8 mouse cellular contexts compared by ENCODE assay signal in the genomic region with DNA sequence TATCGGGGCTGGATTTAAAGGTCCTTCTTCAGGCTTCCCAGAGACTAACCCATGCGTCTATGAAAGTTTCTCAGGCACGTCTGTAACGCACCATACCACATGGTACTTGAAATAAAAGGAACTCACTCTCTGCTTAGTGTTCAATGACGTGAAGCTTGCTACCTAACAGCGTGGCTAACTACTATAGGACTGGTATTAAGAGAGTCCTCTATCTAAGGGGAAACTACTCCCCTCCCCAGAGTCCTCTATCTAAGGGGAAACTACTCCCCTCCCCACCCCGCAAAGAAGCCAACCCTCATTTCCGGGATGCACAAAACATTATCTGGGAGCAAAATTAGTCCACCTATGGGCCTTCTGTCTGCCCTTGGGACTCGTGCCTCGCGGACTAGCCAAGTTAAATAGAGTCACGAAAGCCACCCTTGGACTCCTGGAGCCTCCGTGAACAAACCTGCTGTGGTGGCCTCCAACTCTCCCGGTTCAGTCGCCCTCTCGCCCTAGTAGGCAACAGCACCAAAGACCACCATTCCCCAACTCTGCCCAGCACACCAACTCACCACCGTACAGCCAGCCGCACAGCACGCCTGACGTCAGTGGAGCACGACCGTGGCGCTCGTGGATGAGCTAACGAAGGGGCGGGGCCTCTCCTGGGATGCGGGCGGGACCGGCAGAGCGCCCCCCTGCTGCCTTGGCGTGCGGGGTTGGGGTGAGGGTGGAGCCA. TPM values are rescaled to one million over a fixed set of nuclear protein-coding genes. Genes with fewer than 3 reads are reported as not detected.
A peak's percentile ranks its signal among the peaks of the same experiment; 100 is the strongest.
DNase-seq lines count a peak whose midpoint lies in the region; ATAC-seq lines count a peak whose summit lies in the region.

A gene (minus strand): TSS at position 599 of the 718 bp plus-strand sequence.

- peak; percentile 95 for ATAC-seq in erythroid progenitor cell, adult 5-6 weeks (replicated peaks; ENCODE audit: low FRiP score, poor library complexity, severe bottlenecking)
- ATAC-seq in heart, embryonic 13.5 days (ENCODE audit: extremely low read depth, insufficient number of reproducible peaks, low FRiP score, low TSS enrichment) = peak; percentile 98
- ATAC-seq in liver, embryonic 12.5 days = peak; percentile 98
- peak; percentile 96 for ATAC-seq in stomach, embryonic 15.5 days (ENCODE audit: insufficient read depth, low FRiP score, low read depth)

- H3K9me3 ChIP-seq in heart, embryonic 13.5 days = no peaks in the 10 kb centered on the region
- no peaks in the 10 kb centered on the region for H3K9me3 ChIP-seq in liver, embryonic 12.5 days (replicated peaks)
- H3K9me3 ChIP-seq in stomach, embryonic 15.5 days = no peaks in the 10 kb centered on the region

- peak within 1 kb of the TSS; percentile 91 for H3K9ac ChIP-seq in heart, embryonic 13.5 days
- H3K9ac ChIP-seq in liver, embryonic 12.5 days = peak within 1 kb of the TSS; percentile 87
- H3K9ac ChIP-seq in stomach, embryonic 15.5 days = peak within 1 kb of the TSS; percentile 61

- WGBS in heart, embryonic 13.5 days = under 1% methylated on average over 32 of the region's 32 CpGs
- 1% methylated on average over 32 of the region's 32 CpGs for WGBS in liver, embryonic 12.5 days (ENCODE audit: insufficient replicate concordance)
- 2% methylated on average over 32 of the region's 32 CpGs for WGBS in stomach, embryonic 15.5 days

- peaks cover 20% of the 10 kb centered on the region for H3K36me3 ChIP-seq in heart, embryonic 13.5 days
- H3K36me3 ChIP-seq in liver, embryonic 12.5 days = peaks cover 21% of the 10 kb centered on the region
- H3K36me3 ChIP-seq in stomach, embryonic 15.5 days = peaks cover 8% of the 10 kb centered on the region

- H3K4me2 ChIP-seq in heart, embryonic 13.5 days = peak within 1 kb of the TSS; percentile 78
- peak within 1 kb of the TSS; percentile 79 for H3K4me2 ChIP-seq in liver, embryonic 12.5 days
- peak within 1 kb of the TSS; percentile 74 for H3K4me2 ChIP-seq in stomach, embryonic 15.5 days

- H3K4me3 ChIP-seq in heart, embryonic 13.5 days = peak within 1 kb of the TSS; percentile 86
- peak within 1 kb of the TSS; percentile 87 for H3K4me3 ChIP-seq in liver, embryonic 12.5 days
- H3K4me3 ChIP-seq in stomach, embryonic 15.5 days (replicated peaks) = peak within 1 kb of the TSS; percentile 82

- peak within 1 kb of the TSS; percentile 66; the same call in 1 of the 2 replicates for H3K27ac ChIP-seq in heart, embryonic 13.5 days (replicated peaks)
- H3K27ac ChIP-seq in liver, embryonic 12.5 days = peak within 1 kb of the TSS; percentile 80
- peak within 1 kb of the TSS; percentile 46; the same call in 1 of the 2 replicates for H3K27ac ChIP-seq in stomach, embryonic 15.5 days

- peaks cover 19% of the 10 kb centered on the region for H3K4me1 ChIP-seq in heart, embryonic 13.5 days
- peaks cover 33% of the 10 kb centered on the region for H3K4me1 ChIP-seq in liver, embryonic 12.5 days
- H3K4me1 ChIP-seq in stomach, embryonic 15.5 days = peaks cover 7% of the 10 kb centered on the region; the same call in 1 of the 2 replicates

- no peaks in the 10 kb centered on the region; the same call in 1 of the 2 replicates for H3K27me3 ChIP-seq in heart, embryonic 13.5 days (replicated peaks)
- H3K27me3 ChIP-seq in liver, embryonic 12.5 days (replicated peaks) = peaks cover under 1% of the 10 kb centered on the region; the same call in 1 of the 2 replicates
- H3K27me3 ChIP-seq in stomach, embryonic 15.5 days (replicated peaks) = no peaks in the 10 kb centered on the region

- peak; percentile 97 for DNase-seq in CD4-positive helper T cell, adult 2 months (ENCODE audit: low read depth, low spot score)
- DNase-seq in brain, embryonic 18.5 days (ENCODE audit: low read depth, low spot score) = peak; percentile 85
- DNase-seq in kidney, postnatal 10 days = peak; percentile 99
- peak; percentile 97 to 98 for DNase-seq in natural killer cell, adult 2 months (ENCODE audit: low spot score in 2 of 2)

RNA-seq across cellular contexts. Expression of the gene that starts here (rescaled TPM):
- total RNA-seq in erythroid progenitor cell, adult 5-6 weeks (2015; ENCODE audit: low replicate concordance) = 28.5 and 44.3 TPM in 2 replicates
- total RNA-seq in erythroid progenitor cell, adult 5-6 weeks (2017; ENCODE audit: low replicate concordance) = 23.5 and 35.9 TPM in 2 replicates
- polyA plus RNA-seq in heart, embryonic 13.5 days (2015; fragmentation: Nextera tagmentation; extraction: Ambion mirVana) = 91.9 and 102 TPM in 2 replicates
- 124 and 127 TPM in 2 replicates for polyA plus RNA-seq in liver, embryonic 12.5 days (2016; fragmentation: Nextera tagmentation; extraction: Ambion mirVana)
- 147 and 164 TPM in 2 replicates for polyA plus RNA-seq in stomach, embryonic 15.5 days (2015; fragmentation: Nextera tagmentation; extraction: Ambion mirVana)

Comparison
In these comparisons a context has a peak if more than half of its experiments do, and no peak if none do; other contexts are left out.
1. Peak in every context shown above with its lines: DNase-seq, ATAC-seq, H3K4me3 ChIP-seq and H3K27ac ChIP-seq.